Mouse (Mus musculus): ENCODE measurements around the gene Il20ra. TPM values are rescaled to one million over a fixed set of nuclear protein-coding genes. Genes with fewer than 3 reads are reported as not detected.
"Not testable (repeated sequence)": the region's sequence is repeated elsewhere in the genome, so short reads cannot be mapped to it uniquely, and the experiment has no call there.

Gene Il20ra
- polyA plus RNA-seq, 1 experiment from 2014 or later, result 0.20 TPM

- no peaks in the 10 kb centered on the region for H3K9me3 ChIP-seq
- peaks cover 5% of the 10 kb centered on the region; the same call in 1 of the 2 replicates for H3K4me1 ChIP-seq
- H3K4me2 ChIP-seq, result no peak overlapping the region
- H3K27me3 ChIP-seq, result peaks cover 23% of the 10 kb centered on the region
- no peak overlapping the region for H3K27ac ChIP-seq
- no peak for ATAC-seq (ENCODE audit: borderline replicate concordance, extremely low read depth, low FRiP score, low TSS enrichment)
- no peaks in the 10 kb centered on the region for H3K36me3 ChIP-seq
- 54% methylated on average over 12 of the region's 12 CpGs for whole genome bisulfite sequencing
- no peak overlapping the region for H3K9ac ChIP-seq
- no peak overlapping the region for H3K4me3 ChIP-seq
These were observed 3.9 kb upstream of the Il20ra start for GRCm38 (mm10) chr10:19708277-19709070.

- Histone ChIP-seq H3K4me1 (peaks cover 5% of the 10 kb centered on the region; the same call in 1 of the 2 replicates), H3K27me3 (peaks cover 31% of the 10 kb centered on the region), H3K9ac (no peak overlapping the region), H3K36me3 (no peaks in the 10 kb centered on the region), H3K27ac (no peak overlapping the region), H3K4me2 (no peak overlapping the region), H3K9me3 (no peaks in the 10 kb centered on the region), H3K4me3 (no peak overlapping the region)
- WGBS, result 77% methylated on average over 3 of the region's 3 CpGs
- ATAC-seq (ENCODE audit: borderline replicate concordance, extremely low read depth, low FRiP score, low TSS enrichment), result no peak
These were observed 1.4 kb upstream of the Il20ra start for GRCm38 (mm10) chr10:19711020-19711419.

GRCm38 (mm10) chr10:19711551-19712171, 709 bp upstream of the Il20ra start:
- Histone ChIP-seq H3K9me3 (no peaks in the 10 kb centered on the region), H3K36me3 (no peaks in the 10 kb centered on the region), H3K27ac (no peak overlapping the region), H3K27me3 (peaks cover 31% of the 10 kb centered on the region), H3K4me1 (peaks cover 5% of the 10 kb centered on the region; the same call in 1 of the 2 replicates), H3K9ac (no peak overlapping the region), H3K4me2 (no peak overlapping the region; the same call in 1 of the 2 replicates), H3K4me3 (no peak overlapping the region)
- 43% methylated on average over 7 of the region's 7 CpGs for WGBS
- no peak for ATAC-seq (ENCODE audit: borderline replicate concordance, extremely low read depth, low FRiP score, low TSS enrichment)

- no peak for ATAC-seq (ENCODE audit: borderline replicate concordance, extremely low read depth, low FRiP score, low TSS enrichment)
- Histone ChIP-seq H3K9ac (no peak overlapping the region), H3K4me3 (no peak overlapping the region), H3K4me1 (no peaks in the 10 kb centered on the region), H3K9me3 (no peaks in the 10 kb centered on the region), H3K36me3 (no peaks in the 10 kb centered on the region), H3K27ac (no peak overlapping the region), H3K4me2 (no peak overlapping the region), H3K27me3 (peaks cover 7% of the 10 kb centered on the region; the same call in 1 of the 2 replicates)
- 74% methylated on average over 3 of the region's 3 CpGs for WGBS
These were observed 6.3 kb downstream of the Il20ra start for GRCm38 (mm10) chr10:19718627-19719026.

GRCm38 (mm10) chr10:19722320-19722719, 9.9 kb downstream of the Il20ra start:
- Histone ChIP-seq H3K27me3 (no peaks in the 10 kb centered on the region), H3K4me2 (no peak overlapping the region), H3K9ac (no peak overlapping the region), H3K27ac (no peak overlapping the region), H3K4me3 (no peak overlapping the region), H3K4me1 (no peaks in the 10 kb centered on the region), H3K9me3 (no peaks in the 10 kb centered on the region), H3K36me3 (no peaks in the 10 kb centered on the region)
- no peak for ATAC-seq (ENCODE audit: borderline replicate concordance, extremely low read depth, low FRiP score, low TSS enrichment)
- WGBS, result 64% methylated on average over 3 of the region's 3 CpGs

- WGBS, result 80% methylated on average over 11 of the region's 11 CpGs
- no peaks in the 10 kb centered on the region for H3K27me3 ChIP-seq
- no peak overlapping the region for H3K9ac ChIP-seq
- no peak overlapping the region for H3K4me2 ChIP-seq
- no peaks in the 10 kb centered on the region for H3K4me1 ChIP-seq
- no peaks in the 10 kb centered on the region for H3K36me3 ChIP-seq
- no peak overlapping the region for H3K27ac ChIP-seq
- no peak overlapping the region for H3K4me3 ChIP-seq
- ATAC-seq (ENCODE audit: borderline replicate concordance, extremely low read depth, low FRiP score, low TSS enrichment), result no peak
- H3K9me3 ChIP-seq, result no peaks in the 10 kb centered on the region
These were observed 11.9 kb downstream of the Il20ra start for GRCm38 (mm10) chr10:19724158-19724832.

- H3K27me3 ChIP-seq, H3K27ac ChIP-seq: not testable (repeated sequence)
These were observed 26.1 kb downstream of the Il20ra start for GRCm38 (mm10) chr10:19738442-19738841.

GRCm38 (mm10) chr10:19745662-19746061, 33.3 kb downstream of the Il20ra start:
- Histone ChIP-seq H3K4me1 (no peaks in the 10 kb centered on the region), H3K9ac (no peak overlapping the region), H3K27ac (no peak overlapping the region), H3K36me3 (no peaks in the 10 kb centered on the region), H3K4me3 (no peak overlapping the region), H3K4me2 (no peak overlapping the region), H3K27me3 (no peaks in the 10 kb centered on the region), H3K9me3 (no peaks in the 10 kb centered on the region)
- ATAC-seq (ENCODE audit: borderline replicate concordance, extremely low read depth, low FRiP score, low TSS enrichment), result no peak
- WGBS, result 40% methylated on average over 1 of the region's 1 CpGs

More at GRCm38 (mm10) chr10:19738442-19738841, 26.1 kb downstream of the Il20ra start:
- not testable (repeated sequence) for H3K4me3 ChIP-seq; H3K4me1 ChIP-seq; H3K9ac ChIP-seq; H3K36me3 ChIP-seq; H3K4me2 ChIP-seq; ATAC-seq (ENCODE audit: borderline replicate concordance, extremely low read depth, low FRiP score, low TSS enrichment); H3K9me3 ChIP-seq
- 76% methylated on average over 2 of the region's 2 CpGs for WGBS

- H3K9me3 ChIP-seq, result no peaks in the 10 kb centered on the region
- no peak overlapping the region for H3K4me3 ChIP-seq
- H3K27me3 ChIP-seq, result no peaks in the 10 kb centered on the region
- no peak overlapping the region for H3K27ac ChIP-seq
- H3K4me1 ChIP-seq, result no peaks in the 10 kb centered on the region
- no peaks in the 10 kb centered on the region for H3K36me3 ChIP-seq
- H3K4me2 ChIP-seq, result no peak overlapping the region
- no peak overlapping the region for H3K9ac ChIP-seq
- 57% methylated on average over 1 of the region's 1 CpGs for WGBS
- no peak for ATAC-seq (ENCODE audit: borderline replicate concordance, extremely low read depth, low FRiP score, low TSS enrichment)
These were observed 33.8 kb downstream of the Il20ra start for GRCm38 (mm10) chr10:19746156-19746555.

GRCm38 (mm10) chr10:19747661-19748060, 35.3 kb downstream of the Il20ra start:
- ATAC-seq (ENCODE audit: borderline replicate concordance, extremely low read depth, low FRiP score, low TSS enrichment), result no peak
- no peaks in the 10 kb centered on the region for H3K4me1 ChIP-seq
- no peak overlapping the region for H3K4me2 ChIP-seq
- no peak overlapping the region for H3K4me3 ChIP-seq
- no peaks in the 10 kb centered on the region for H3K36me3 ChIP-seq
- 63% methylated on average over 4 of the region's 4 CpGs for WGBS
- H3K27ac ChIP-seq, result no peak overlapping the region
- no peak overlapping the region for H3K9ac ChIP-seq
- H3K9me3 ChIP-seq, result no peaks in the 10 kb centered on the region
- H3K27me3 ChIP-seq, result no peaks in the 10 kb centered on the region

- no peaks in the 10 kb centered on the region for H3K27me3 ChIP-seq
- WGBS, result 72% methylated on average over 2 of the region's 2 CpGs
- ATAC-seq (ENCODE audit: borderline replicate concordance, extremely low read depth, low FRiP score, low TSS enrichment), result no peak
- H3K9me3 ChIP-seq, result no peaks in the 10 kb centered on the region
- no peaks in the 10 kb centered on the region for H3K36me3 ChIP-seq
- H3K4me3 ChIP-seq, result no peak overlapping the region
- H3K4me1 ChIP-seq, result no peaks in the 10 kb centered on the region
- H3K4me2 ChIP-seq, result no peak overlapping the region
- H3K9ac ChIP-seq, result no peak overlapping the region
- no peak overlapping the region for H3K27ac ChIP-seq
These were observed 53.1 kb downstream of the Il20ra start for GRCm38 (mm10) chr10:19765459-19765858.

GRCm38 (mm10) chr10:19779092-19779491, 66.7 kb downstream of the Il20ra start:
- Histone ChIP-seq H3K4me3 (no peak overlapping the region), H3K9ac (no peak overlapping the region), H3K4me2 (no peak overlapping the region), H3K4me1 (no peaks in the 10 kb centered on the region), H3K27me3 (no peaks in the 10 kb centered on the region), H3K36me3 (no peaks in the 10 kb centered on the region), H3K27ac (no peak overlapping the region), H3K9me3 (no peaks in the 10 kb centered on the region)
- WGBS, result 73% methylated on average over 12 of the region's 12 CpGs
- ATAC-seq (ENCODE audit: borderline replicate concordance, extremely low read depth, low FRiP score, low TSS enrichment), result no peak
